Mouse (Mus musculus): Measurements from ENCODE around the gene Car12. TPM values are rescaled to one million over a fixed set of nuclear protein-coding genes. Genes with fewer than 3 reads are reported as not detected.

The Car12 gene
- polyA plus RNA-seq (2012; rRNA removed) = 2.8 and 4.4 TPM in 2 replicates

DNA sequence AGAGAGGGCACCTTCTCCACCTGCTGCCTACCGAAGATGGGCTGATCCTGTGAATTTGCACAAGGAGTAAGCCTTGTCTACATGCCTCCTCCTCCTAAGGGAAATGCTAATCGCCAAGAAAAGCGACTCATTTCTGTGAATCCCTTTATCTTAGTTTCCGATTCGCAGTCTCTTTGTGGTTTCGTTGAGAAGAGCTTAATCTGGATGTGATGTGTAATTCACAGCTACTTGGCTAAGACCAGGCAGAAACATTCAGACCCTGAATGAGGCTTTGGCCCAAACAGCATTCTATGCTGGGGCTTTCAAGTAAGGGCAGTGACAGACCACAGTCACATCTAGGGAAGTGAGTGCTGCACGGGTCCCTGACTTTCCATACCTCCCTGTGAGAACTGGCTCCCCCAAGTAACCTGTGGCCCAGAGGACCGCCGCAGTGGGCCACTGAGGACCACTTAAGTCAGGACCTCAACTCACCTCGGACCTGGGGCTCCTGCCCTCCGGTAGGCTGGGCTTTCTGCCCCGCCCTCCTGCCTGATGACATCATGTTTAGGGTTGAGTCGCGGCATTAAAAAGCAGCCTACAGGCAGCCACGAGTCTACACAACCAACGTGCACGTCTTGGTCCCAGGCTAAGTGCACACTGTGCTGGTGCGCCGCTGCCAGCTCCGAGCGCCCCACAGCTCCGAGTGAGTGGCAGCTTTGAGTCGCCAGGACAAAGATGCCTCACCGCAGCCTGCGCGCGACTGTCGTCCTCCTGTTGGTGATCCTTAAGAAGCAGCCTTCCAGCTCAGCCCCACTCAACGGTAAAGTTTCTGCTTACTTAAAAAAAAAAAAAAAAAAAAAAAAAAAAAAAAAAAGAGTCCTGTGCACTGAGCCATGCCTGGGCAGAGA lies at the start of gene Car12:
Gene Car12, plus strand, starts transcription at position 552 of the 887 bp plus-strand sequence.
- H3K27ac ChIP-seq (ENCODE audit: insufficient read depth, low read depth, low read length) = no peak within 1 kb of the TSS
- peaks cover 19% of the 10 kb centered on the region for H3K4me1 ChIP-seq (ENCODE audit: control insufficient read depth, insufficient read depth, insufficient read length, low read length)
- peak within 1 kb of the TSS; percentile 68 for H3K4me3 ChIP-seq (ENCODE audit: low read depth, low read length)
- TF ChIP-seq CTCF (IDR thresholded peaks at IDR 0.05; ENCODE audit: extremely low read depth, insufficient read length, insufficient replicate concordance, low read depth, low read length) = no peak
- TF ChIP-seq POLR2A (IDR thresholded peaks at IDR 0.05; ENCODE audit: low read depth, low read length) = 0 out of 2 replicates have a peak, but pooled peaks have one; percentile 29
- H3K27me3 ChIP-seq (ENCODE audit: control insufficient read depth, insufficient read depth, low read length) = no peaks in the 10 kb centered on the region; the same call in 1 of the 2 replicates
- WGBS = 5% methylated on average over 29 of the region's 29 CpGs
- no peaks in the 10 kb centered on the region for H3K36me3 ChIP-seq (ENCODE audit: control insufficient read depth, insufficient read depth, low read length)

DNA sequence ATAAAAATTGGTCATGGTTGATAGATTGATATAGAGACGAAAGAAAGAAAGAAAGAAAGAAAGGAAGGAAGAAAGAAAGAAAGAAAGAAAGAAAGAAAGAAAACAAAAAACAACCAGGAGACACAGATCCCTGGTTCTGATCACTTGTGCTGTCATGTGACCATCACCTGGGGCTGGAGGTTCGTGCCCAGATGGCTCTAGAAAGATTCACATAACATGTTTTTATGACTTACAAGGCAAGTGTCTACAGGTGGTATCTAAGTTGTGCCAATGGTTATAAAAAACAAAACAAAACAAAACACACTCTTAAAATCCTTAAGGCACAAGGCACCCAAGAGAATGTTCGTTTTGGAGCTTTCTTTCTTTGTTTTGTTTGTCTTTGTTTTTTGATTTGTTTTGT lies 49.7 kb upstream of the Car12 start:
- no peak overlapping the region for H3K4me3 ChIP-seq (ENCODE audit: low read depth, low read length)
- 78% methylated on average over 3 of the region's 3 CpGs for WGBS
- TF ChIP-seq CTCF (IDR thresholded peaks at IDR 0.05; ENCODE audit: extremely low read depth, insufficient read length, insufficient replicate concordance, low read depth, low read length) (no peak), POLR2A (IDR thresholded peaks at IDR 0.05; ENCODE audit: low read depth, low read length) (no peak)
- H3K27ac ChIP-seq (ENCODE audit: insufficient read depth, low read depth, low read length) = no peak overlapping the region
- H3K4me1 ChIP-seq (ENCODE audit: control insufficient read depth, insufficient read depth, insufficient read length, low read length) = peaks cover 5% of the 10 kb centered on the region
- H3K36me3 ChIP-seq (ENCODE audit: control insufficient read depth, insufficient read depth, low read length) = no peaks in the 10 kb centered on the region
- H3K27me3 ChIP-seq (ENCODE audit: control insufficient read depth, insufficient read depth, low read length) = no peaks in the 10 kb centered on the region

- Histone ChIP-seq H3K4me1 (ENCODE audit: control insufficient read depth, insufficient read depth, insufficient read length, low read length) (peaks cover 9% of the 10 kb centered on the region), H3K36me3 (ENCODE audit: control insufficient read depth, insufficient read depth, low read length) (no peaks in the 10 kb centered on the region), H3K4me3 (ENCODE audit: low read depth, low read length) (no peak overlapping the region), H3K27me3 (ENCODE audit: control insufficient read depth, insufficient read depth, low read length) (no peaks in the 10 kb centered on the region), H3K27ac (ENCODE audit: insufficient read depth, low read depth, low read length) (no peak overlapping the region)
- no peak for TF ChIP-seq POLR2A (IDR thresholded peaks at IDR 0.05; ENCODE audit: low read depth, low read length)
- no peak for TF ChIP-seq CTCF (IDR thresholded peaks at IDR 0.05; ENCODE audit: extremely low read depth, insufficient read length, insufficient replicate concordance, low read depth, low read length)
- WGBS = 92% methylated on average over 7 of the region's 7 CpGs
Measured at GRCm38 (mm10) chr9:66664561-66664960, 48.9 kb upstream of the Car12 start.

DNA sequence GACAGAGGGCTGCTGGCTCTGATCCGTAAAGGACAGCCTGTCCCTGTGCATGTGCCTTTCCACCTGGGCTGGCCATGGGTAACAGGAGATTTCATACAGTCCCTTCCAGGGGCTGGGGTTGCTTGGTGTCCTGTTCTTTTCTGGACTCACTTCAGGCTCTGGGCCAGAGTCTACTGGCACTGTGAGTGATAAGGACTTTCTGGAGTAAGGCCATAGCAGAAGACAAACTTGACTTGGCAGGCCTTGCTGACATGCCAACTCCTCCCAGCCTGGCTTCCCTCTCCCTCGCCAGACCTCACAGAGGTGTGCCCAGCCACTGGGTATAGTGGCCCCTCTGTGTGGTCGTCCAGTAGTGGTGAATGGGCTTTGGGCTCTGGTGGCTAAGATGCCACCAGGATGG lies 47.3 kb upstream of the Car12 start:
- H3K36me3 ChIP-seq (ENCODE audit: control insufficient read depth, insufficient read depth, low read length) = no peaks in the 10 kb centered on the region
- no peak overlapping the region for H3K27ac ChIP-seq (ENCODE audit: insufficient read depth, low read depth, low read length)
- no peak for TF ChIP-seq CTCF (IDR thresholded peaks at IDR 0.05; ENCODE audit: extremely low read depth, insufficient read length, insufficient replicate concordance, low read depth, low read length)
- no peak for TF ChIP-seq POLR2A (IDR thresholded peaks at IDR 0.05; ENCODE audit: low read depth, low read length)
- no peaks in the 10 kb centered on the region for H3K27me3 ChIP-seq (ENCODE audit: control insufficient read depth, insufficient read depth, low read length)
- WGBS = 41% methylated on average over 3 of the region's 3 CpGs
- H3K4me1 ChIP-seq (ENCODE audit: control insufficient read depth, insufficient read depth, insufficient read length, low read length) = peaks cover 11% of the 10 kb centered on the region
- H3K4me3 ChIP-seq (ENCODE audit: low read depth, low read length) = no peak overlapping the region

- H3K4me3 ChIP-seq (ENCODE audit: low read depth, low read length) = no peak overlapping the region
- no peaks in the 10 kb centered on the region for H3K36me3 ChIP-seq (ENCODE audit: control insufficient read depth, insufficient read depth, low read length)
- H3K4me1 ChIP-seq (ENCODE audit: control insufficient read depth, insufficient read depth, insufficient read length, low read length) = peaks cover 11% of the 10 kb centered on the region
- H3K27me3 ChIP-seq (ENCODE audit: control insufficient read depth, insufficient read depth, low read length) = no peaks in the 10 kb centered on the region
- TF ChIP-seq CTCF (IDR thresholded peaks at IDR 0.05; ENCODE audit: extremely low read depth, insufficient read length, insufficient replicate concordance, low read depth, low read length) = no peak
- TF ChIP-seq POLR2A (IDR thresholded peaks at IDR 0.05; ENCODE audit: low read depth, low read length) = no peak
- WGBS = 55% methylated on average over 6 of the region's 6 CpGs
- no peak overlapping the region for H3K27ac ChIP-seq (ENCODE audit: insufficient read depth, low read depth, low read length)
Measured at GRCm38 (mm10) chr9:66667046-66667445, 46.4 kb upstream of the Car12 start.

- Histone ChIP-seq H3K4me1 (ENCODE audit: control insufficient read depth, insufficient read depth, insufficient read length, low read length) (peaks cover 11% of the 10 kb centered on the region), H3K27me3 (ENCODE audit: control insufficient read depth, insufficient read depth, low read length) (no peaks in the 10 kb centered on the region), H3K4me3 (ENCODE audit: low read depth, low read length) (no peak overlapping the region), H3K27ac (ENCODE audit: insufficient read depth, low read depth, low read length) (no peak overlapping the region), H3K36me3 (ENCODE audit: control insufficient read depth, insufficient read depth, low read length) (no peaks in the 10 kb centered on the region)
- no peak for TF ChIP-seq POLR2A (IDR thresholded peaks at IDR 0.05; ENCODE audit: low read depth, low read length)
- no peak for TF ChIP-seq CTCF (IDR thresholded peaks at IDR 0.05; ENCODE audit: extremely low read depth, insufficient read length, insufficient replicate concordance, low read depth, low read length)
- WGBS = 93% methylated on average over 4 of the region's 4 CpGs
Measured at GRCm38 (mm10) chr9:66667868-66668267, 45.6 kb upstream of the Car12 start.

- no peak for TF ChIP-seq CTCF (IDR thresholded peaks at IDR 0.05; ENCODE audit: extremely low read depth, insufficient read length, insufficient replicate concordance, low read depth, low read length)
- TF ChIP-seq POLR2A (IDR thresholded peaks at IDR 0.05; ENCODE audit: low read depth, low read length) = no peak
- WGBS = 19% methylated on average over 7 of the region's 7 CpGs
- Histone ChIP-seq H3K36me3 (ENCODE audit: control insufficient read depth, insufficient read depth, low read length) (no peaks in the 10 kb centered on the region), H3K27me3 (ENCODE audit: control insufficient read depth, insufficient read depth, low read length) (no peaks in the 10 kb centered on the region), H3K27ac (ENCODE audit: insufficient read depth, low read depth, low read length) (no peak overlapping the region), H3K4me1 (ENCODE audit: control insufficient read depth, insufficient read depth, insufficient read length, low read length) (peaks cover 14% of the 10 kb centered on the region), H3K4me3 (ENCODE audit: low read depth, low read length) (no peak overlapping the region)
Measured at GRCm38 (mm10) chr9:66669561-66670078, 43.9 kb upstream of the Car12 start.
